Mouse (Mus musculus) brain, embryonic 14.5 days (tissue): ENCODE data around the gene Ptprj.

Experiments
- CTCF ChIP-seq: fragments of 200-500 bp; IDR thresholded peaks from 2 replicates; pipeline ENCODE4 v1.5.1; 2012; ENCODE audit warnings: inconsistent platforms, mild to moderate bottlenecking, moderate library complexity, borderline replicate concordance; ENCODE audit not compliant: insufficient read depth, insufficient read length; ENCODE audit errors: extremely low read depth
- POLR2A ChIP-seq: fragments of 200-500 bp; IDR thresholded peaks from 2 replicates; pipeline ENCODE4 v1.6.1; 2012; ENCODE audit warnings: mild to moderate bottlenecking, inconsistent platforms, borderline replicate concordance; ENCODE audit not compliant: poor library complexity, insufficient read depth, insufficient read length, severe bottlenecking; ENCODE audit errors: extremely low read depth

- TF ChIP-seq CTCF (no peak), POLR2A (no peak)
Measured at GRCm38 (mm10) chr2:90496012-90496679, 84.3 kb downstream of the Ptprj start.
